Mouse (Mus musculus): Measurements from ENCODE around the gene Irf2bp2. TPM values are rescaled to one million over a fixed set of nuclear protein-coding genes. Genes with fewer than 3 reads are reported as not detected.

The Irf2bp2 gene
- polyA plus RNA-seq (2016; fragmentation: Nextera tagmentation; extraction: Ambion mirVana): 3.0 and 3.4 TPM in 2 replicates

DNA sequence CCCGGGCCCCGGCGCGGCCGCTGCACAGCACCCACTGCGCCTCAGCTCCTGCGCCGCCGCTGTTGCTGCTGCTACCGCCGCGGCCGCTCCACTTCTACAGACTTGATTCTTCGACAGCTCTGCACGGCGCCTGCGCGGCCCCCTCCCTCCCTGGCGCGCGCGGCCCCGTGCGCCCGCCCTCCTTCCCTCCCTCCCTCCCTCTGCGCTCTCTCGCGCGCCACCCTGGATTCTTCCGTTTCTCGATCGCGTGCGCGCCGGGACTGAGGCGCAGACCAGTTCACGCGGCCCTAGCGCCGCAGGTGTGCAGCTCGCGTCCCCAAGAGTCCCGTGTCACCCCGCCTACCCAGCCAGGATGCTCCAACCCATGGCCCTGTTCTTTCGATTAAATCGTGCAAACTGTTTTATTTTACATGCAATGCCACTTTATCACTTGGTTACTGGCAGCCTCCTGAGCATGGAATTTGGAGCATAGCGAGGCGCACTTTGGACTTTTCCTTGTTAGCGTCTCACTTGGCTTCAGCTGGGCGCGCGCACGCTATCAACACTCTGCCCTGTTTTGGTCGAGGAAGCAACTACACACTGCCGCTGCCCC is at the start of gene Irf2bp2:
TSS of gene Irf2bp2 (minus strand) at position 98 of the 592 bp plus-strand sequence.
- Histone ChIP-seq H3K27me3 (ENCODE audit: poor library complexity, severe bottlenecking) (peaks cover 13% of the 10 kb centered on the region; the same call in 1 of the 2 replicates), H3K4me1 (peaks cover 89% of the 10 kb centered on the region), H3K4me3 (peak within 1 kb of the TSS; percentile 99), H3K27ac (peak within 1 kb of the TSS; percentile 98), H3K9me3 (no peaks in the 10 kb centered on the region), H3K36me3 (replicated peaks) (peaks cover 18% of the 10 kb centered on the region)
- WGBS: under 1% methylated on average over 56 of the region's 56 CpGs
- peak; percentile 88 for DNase-seq (ENCODE audit: extremely low spot score, low spot score)

DNA sequence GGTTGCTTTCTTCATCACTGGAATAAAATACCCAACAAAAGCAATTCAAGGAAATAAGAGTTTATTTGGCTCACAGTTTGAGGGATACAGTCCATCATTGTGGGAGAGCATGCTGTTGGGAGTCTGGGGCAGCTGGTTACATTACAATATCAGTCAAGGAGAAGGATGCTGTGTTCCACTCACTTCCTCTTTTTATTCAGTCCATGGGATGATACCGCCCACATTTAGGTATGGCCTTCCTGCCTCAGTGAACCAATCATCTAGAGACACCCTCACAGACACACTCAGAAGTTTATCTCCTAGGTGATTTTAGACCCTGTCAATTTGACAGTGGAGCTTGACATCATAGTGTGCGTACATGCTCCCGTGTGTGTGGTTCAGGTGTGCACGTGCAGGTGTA is 48.9 kb upstream of the Irf2bp2 start:
- 97% methylated on average over 4 of the region's 4 CpGs for WGBS
- Histone ChIP-seq H3K4me1 (peaks cover 18% of the 10 kb centered on the region; the same call in 1 of the 2 replicates), H3K27ac (no peak overlapping the region), H3K9me3 (no peaks in the 10 kb centered on the region), H3K27me3 (ENCODE audit: poor library complexity, severe bottlenecking) (no peaks in the 10 kb centered on the region), H3K36me3 (replicated peaks) (no peaks in the 10 kb centered on the region), H3K4me3 (no peak overlapping the region)
- no peak for DNase-seq (ENCODE audit: extremely low spot score, low spot score)

DNA sequence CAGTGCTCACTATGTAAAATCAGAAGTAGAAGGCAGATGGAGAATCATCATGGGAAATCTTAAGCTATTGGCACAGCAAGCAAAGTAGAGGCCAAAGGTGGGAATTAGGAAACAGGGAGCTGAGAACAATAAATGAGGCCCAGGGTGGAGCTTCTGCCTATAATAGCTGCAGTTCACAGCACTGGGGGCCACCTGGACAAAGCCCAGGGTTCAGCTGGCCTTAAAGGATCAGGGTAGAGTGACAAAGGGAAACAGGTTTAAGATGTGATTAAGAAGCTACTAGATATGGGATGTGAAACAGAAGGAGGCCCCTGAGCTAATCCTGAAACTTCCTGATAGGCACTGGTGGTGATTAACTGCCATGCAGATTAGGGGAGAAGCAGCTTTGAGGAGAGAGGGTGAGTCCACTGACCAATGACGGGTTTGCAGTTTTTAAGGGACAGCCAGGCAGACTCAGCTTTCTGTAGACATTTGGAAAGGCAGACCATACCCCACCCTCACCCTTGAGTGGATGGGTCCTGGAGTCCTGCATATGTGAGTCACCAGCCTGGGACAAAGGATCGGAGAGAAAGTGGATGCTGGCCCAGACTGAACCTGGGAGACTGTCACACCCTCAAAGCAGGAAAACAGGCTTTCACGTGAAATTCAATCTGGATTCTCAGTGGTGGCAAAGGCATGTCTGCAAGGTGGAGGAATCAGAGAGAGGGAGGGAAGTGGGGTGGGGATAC is 47.9 kb upstream of the Irf2bp2 start:
- H3K4me1 ChIP-seq: peaks cover 11% of the 10 kb centered on the region; the same call in 1 of the 2 replicates
- no peak for DNase-seq (ENCODE audit: extremely low spot score, low spot score)
- H3K27me3 ChIP-seq (ENCODE audit: poor library complexity, severe bottlenecking): no peaks in the 10 kb centered on the region
- H3K27ac ChIP-seq: no peak overlapping the region
- H3K4me3 ChIP-seq: no peak overlapping the region
- H3K36me3 ChIP-seq (replicated peaks): no peaks in the 10 kb centered on the region
- H3K9me3 ChIP-seq: no peaks in the 10 kb centered on the region
- WGBS: 65% methylated on average over 3 of the region's 3 CpGs

DNA sequence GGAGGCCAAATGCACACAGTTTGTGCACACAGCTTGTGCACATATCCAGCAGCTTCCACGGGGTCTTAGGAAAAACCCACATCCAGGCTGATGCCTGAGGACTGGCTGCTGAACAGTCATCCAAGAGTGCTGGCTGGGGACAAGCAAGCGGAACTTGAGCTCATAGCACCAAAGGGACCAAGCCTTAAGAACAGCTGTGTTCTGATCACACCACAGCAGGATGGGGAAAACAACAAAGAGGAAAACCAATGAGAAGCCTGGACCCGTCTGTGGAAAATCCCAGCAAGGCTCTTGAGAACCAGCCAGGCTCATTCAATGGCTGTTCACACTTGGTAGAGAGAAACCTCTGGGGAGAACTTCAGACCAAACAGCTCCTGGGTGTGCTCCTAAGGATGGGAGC is 45.4 kb upstream of the Irf2bp2 start:
- Histone ChIP-seq H3K9me3 (no peaks in the 10 kb centered on the region), H3K4me1 (peaks cover 5% of the 10 kb centered on the region; the same call in 1 of the 2 replicates), H3K4me3 (no peak overlapping the region), H3K27ac (no peak overlapping the region), H3K27me3 (ENCODE audit: poor library complexity, severe bottlenecking) (no peaks in the 10 kb centered on the region), H3K36me3 (replicated peaks) (no peaks in the 10 kb centered on the region)
- 89% methylated on average over 3 of the region's 3 CpGs for WGBS
- no peak for DNase-seq (ENCODE audit: extremely low spot score, low spot score)

DNA sequence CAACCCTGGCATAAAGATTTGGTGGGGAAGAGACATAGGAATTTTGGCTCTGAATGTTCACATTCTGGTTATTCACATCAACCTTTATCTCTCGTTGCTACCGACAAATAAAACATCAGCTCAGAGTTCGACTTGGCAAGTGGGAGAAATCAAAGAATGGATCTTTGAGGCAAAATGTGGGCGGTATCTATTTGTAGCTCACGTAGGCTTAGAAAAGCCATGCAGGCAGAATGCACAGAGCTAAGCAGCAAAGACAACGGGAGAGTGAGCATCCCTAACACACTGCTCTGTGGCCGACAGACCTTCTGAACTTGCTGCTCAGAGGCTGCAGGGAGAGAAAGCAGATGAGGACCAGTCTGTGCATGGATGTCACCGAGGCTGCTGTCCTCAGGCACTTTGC is 44.2 kb upstream of the Irf2bp2 start:
- WGBS: 85% methylated on average over 8 of the region's 8 CpGs
- Histone ChIP-seq H3K36me3 (replicated peaks) (no peaks in the 10 kb centered on the region), H3K4me1 (peaks cover 5% of the 10 kb centered on the region; the same call in 1 of the 2 replicates), H3K9me3 (no peaks in the 10 kb centered on the region), H3K27me3 (ENCODE audit: poor library complexity, severe bottlenecking) (no peaks in the 10 kb centered on the region), H3K4me3 (no peak overlapping the region), H3K27ac (no peak overlapping the region)
- no peak for DNase-seq (ENCODE audit: extremely low spot score, low spot score)

DNA sequence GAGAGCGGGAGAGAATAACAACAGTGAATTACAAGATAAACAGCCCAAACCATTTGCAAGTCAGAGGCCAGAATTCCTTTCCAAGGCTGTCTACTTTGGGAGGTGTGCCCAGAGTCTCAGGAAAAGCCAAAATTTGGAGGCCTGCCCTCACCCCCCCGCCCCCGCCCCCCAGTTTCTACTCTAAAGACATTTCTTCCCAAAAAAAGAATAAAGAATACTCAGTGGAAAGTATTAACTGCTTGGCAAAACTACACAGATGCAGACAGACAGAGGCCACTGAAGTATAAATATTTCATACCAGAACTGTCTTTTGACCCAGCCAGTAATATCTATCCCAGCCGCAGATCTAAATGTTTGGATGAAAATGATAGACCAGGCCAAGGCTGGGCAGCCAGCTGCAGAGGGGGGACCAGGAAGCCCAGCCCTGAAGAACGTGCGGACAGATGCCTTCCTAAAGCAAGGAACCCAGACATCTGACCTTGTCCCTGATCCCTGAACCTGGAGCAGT is 40.8 kb upstream of the Irf2bp2 start:
- no peaks in the 10 kb centered on the region for H3K27me3 ChIP-seq (ENCODE audit: poor library complexity, severe bottlenecking)
- H3K4me1 ChIP-seq: no peaks in the 10 kb centered on the region
- H3K4me3 ChIP-seq: no peak overlapping the region
- no peak for DNase-seq (ENCODE audit: extremely low spot score, low spot score)
- H3K36me3 ChIP-seq (replicated peaks): no peaks in the 10 kb centered on the region
- no peak overlapping the region for H3K27ac ChIP-seq
- 84% methylated on average over 6 of the region's 6 CpGs for WGBS
- H3K9me3 ChIP-seq: peaks cover 20% of the 10 kb centered on the region

DNA sequence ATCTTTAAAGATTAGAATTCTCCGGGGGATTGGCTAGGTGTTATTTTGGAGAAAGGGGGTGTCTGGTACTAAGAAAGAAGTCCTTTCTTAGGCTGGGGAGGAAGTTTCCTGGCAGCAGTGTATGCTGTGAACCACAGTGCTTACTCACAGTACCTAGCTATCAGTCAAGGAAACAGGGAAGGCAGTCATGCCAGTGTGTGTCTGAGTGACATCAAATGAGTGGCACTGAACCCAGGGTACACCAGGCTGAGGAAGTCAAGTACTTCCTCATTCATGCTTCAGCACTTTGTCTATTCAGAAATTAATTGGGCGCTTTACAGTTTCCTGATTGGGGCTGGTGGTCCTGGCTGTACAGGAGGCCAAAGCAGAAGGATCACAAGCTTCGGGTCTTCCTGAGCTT is 34.8 kb upstream of the Irf2bp2 start:
- Histone ChIP-seq H3K4me1 (no peaks in the 10 kb centered on the region), H3K27me3 (ENCODE audit: poor library complexity, severe bottlenecking) (no peaks in the 10 kb centered on the region), H3K36me3 (replicated peaks) (no peaks in the 10 kb centered on the region), H3K9me3 (peaks cover 24% of the 10 kb centered on the region), H3K27ac (no peak overlapping the region), H3K4me3 (no peak overlapping the region)
- WGBS: 93% methylated on average over 3 of the region's 3 CpGs
- no peak for DNase-seq (ENCODE audit: extremely low spot score, low spot score)

DNA sequence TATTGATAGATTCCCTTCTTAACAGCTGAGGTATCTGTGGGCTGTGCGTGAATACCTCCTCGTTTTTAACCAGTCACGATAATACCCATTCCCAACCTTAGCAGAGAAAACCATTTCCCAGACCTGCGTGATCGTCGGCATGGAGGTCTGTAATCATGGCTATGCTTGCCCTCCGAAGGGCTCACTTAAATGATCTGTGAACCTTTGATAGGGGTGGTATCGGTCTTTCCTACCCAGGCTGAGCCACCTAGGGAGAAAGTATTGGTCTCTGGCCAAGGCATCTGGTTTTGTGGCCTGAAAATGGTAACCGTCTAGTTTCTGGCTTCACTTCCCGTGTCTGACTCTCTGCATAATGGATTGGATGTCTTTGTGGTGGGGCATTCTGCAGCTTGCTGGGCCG is 32.6 kb upstream of the Irf2bp2 start:
- 95% methylated on average over 11 of the region's 11 CpGs for WGBS
- Histone ChIP-seq H3K9me3 (peaks cover 20% of the 10 kb centered on the region), H3K27ac (no peak overlapping the region), H3K36me3 (replicated peaks) (no peaks in the 10 kb centered on the region), H3K4me3 (no peak overlapping the region), H3K4me1 (no peaks in the 10 kb centered on the region), H3K27me3 (ENCODE audit: poor library complexity, severe bottlenecking) (no peaks in the 10 kb centered on the region)
- DNase-seq (ENCODE audit: extremely low spot score, low spot score): no peak

DNA sequence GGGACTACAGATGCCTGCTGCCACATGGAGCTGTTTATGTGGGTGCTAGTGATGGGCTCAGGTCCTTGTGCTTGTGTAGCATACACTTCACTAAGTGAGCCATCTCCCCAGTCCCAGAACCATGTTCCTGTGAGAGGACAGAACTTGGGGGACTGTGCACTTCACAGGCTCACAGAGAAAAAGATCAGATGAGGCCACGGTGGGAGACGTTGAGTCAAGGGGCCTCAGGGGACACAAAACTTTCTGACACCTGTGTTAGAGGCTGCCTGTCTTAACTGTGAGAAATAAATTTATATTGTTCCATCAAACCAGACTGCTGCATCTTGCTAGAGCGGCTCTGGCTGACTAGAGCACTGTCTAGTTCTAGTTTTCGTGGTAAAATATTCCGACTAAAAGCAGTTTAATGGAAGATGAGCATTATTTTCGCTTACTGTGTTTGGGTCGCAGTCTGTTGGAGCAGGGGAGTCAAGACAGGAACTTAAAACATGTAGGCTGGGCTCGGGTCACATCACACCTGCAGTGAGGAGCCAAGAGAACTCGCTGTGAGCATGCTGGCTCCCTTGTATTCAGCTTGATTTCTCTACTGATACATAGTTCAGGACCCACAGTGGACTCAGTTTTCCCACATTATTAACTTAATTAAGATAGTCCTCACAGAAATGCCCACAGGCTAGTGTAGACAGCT is 28.5 kb upstream of the Irf2bp2 start:
- H3K4me1 ChIP-seq: no peaks in the 10 kb centered on the region
- H3K4me3 ChIP-seq: no peak overlapping the region
- H3K9me3 ChIP-seq: no peaks in the 10 kb centered on the region
- WGBS: 93% methylated on average over 9 of the region's 9 CpGs
- H3K27me3 ChIP-seq (ENCODE audit: poor library complexity, severe bottlenecking): no peaks in the 10 kb centered on the region
- no peaks in the 10 kb centered on the region for H3K36me3 ChIP-seq (replicated peaks)
- DNase-seq (ENCODE audit: extremely low spot score, low spot score): no peak
- no peak overlapping the region for H3K27ac ChIP-seq

DNA sequence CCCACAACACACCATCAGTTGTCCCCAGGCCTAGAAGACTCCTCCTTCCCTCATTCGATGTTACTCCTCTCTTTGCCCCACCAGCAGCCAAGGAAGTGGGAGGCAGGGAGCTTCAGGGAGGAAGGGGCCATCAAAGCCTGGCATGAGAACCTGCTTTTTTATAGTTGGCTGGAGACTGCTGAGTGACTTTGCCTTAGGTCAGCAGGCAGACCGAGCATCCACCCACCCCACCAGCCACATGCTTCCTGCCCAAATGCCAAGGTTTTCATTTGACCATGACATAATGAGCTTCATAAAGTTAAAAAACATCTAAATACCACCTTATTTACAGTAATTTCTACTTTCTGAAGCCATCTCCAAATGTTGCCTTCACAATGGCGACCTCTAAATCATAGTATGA is 26.9 kb upstream of the Irf2bp2 start:
- H3K9me3 ChIP-seq: no peaks in the 10 kb centered on the region; the same call in 1 of the 2 replicates
- peaks cover 5% of the 10 kb centered on the region; the same call in 1 of the 2 replicates for H3K4me1 ChIP-seq
- 88% methylated on average over 3 of the region's 3 CpGs for WGBS
- no peak for DNase-seq (ENCODE audit: extremely low spot score, low spot score)
- H3K36me3 ChIP-seq (replicated peaks): no peaks in the 10 kb centered on the region
- no peaks in the 10 kb centered on the region for H3K27me3 ChIP-seq (ENCODE audit: poor library complexity, severe bottlenecking)
- H3K4me3 ChIP-seq: no peak overlapping the region
- H3K27ac ChIP-seq: no peak overlapping the region

DNA sequence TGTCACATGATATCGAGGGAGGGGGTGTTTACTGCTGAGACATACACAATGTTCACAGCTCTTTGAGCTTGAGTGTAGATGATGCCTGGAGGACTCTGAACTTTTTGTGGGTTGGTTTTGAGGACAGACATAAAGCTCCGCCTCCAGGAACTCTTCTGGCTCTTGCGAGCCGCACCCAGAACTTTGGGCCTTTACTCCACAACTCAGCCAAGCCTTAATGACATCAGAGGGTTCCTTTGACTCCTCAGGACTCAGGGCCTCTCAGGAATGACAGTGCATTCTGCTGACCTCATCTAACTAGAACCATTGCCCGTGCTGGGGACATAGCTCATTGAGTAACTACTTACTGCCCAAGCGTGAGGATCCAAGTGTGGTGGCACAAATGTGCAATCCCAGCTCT is 25.7 kb upstream of the Irf2bp2 start:
- peaks cover 9% of the 10 kb centered on the region; the same call in 1 of the 2 replicates for H3K4me1 ChIP-seq
- no peak overlapping the region for H3K27ac ChIP-seq
- DNase-seq (ENCODE audit: extremely low spot score, low spot score): no peak
- H3K27me3 ChIP-seq (ENCODE audit: poor library complexity, severe bottlenecking): no peaks in the 10 kb centered on the region
- H3K4me3 ChIP-seq: no peak overlapping the region
- 94% methylated on average over 6 of the region's 6 CpGs for WGBS
- H3K9me3 ChIP-seq: no peaks in the 10 kb centered on the region; the same call in 1 of the 2 replicates
- no peaks in the 10 kb centered on the region for H3K36me3 ChIP-seq (replicated peaks)

DNA sequence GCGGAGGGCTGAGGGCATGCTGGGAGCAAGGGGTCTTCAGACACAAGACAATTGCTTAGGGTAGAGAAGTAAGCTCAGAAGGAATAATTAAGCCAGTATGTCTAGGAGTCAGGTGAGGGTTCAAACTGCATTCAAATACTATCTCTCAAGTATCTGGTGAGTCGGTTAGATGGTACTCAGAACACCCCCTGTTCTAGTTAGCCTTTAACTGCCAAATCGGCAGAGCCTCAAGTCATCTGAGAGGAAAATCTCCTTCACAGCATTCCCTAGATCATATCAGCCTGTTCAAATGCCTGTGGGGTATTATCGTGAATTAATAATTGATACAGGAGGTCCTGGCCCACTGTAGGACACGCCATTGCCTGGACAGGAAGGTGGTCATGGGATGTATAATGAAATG is 23.9 kb upstream of the Irf2bp2 start:
- 92% methylated on average over 5 of the region's 5 CpGs for WGBS
- DNase-seq (ENCODE audit: extremely low spot score, low spot score): no peak
- H3K4me1 ChIP-seq: peaks cover 9% of the 10 kb centered on the region; the same call in 1 of the 2 replicates
- no peaks in the 10 kb centered on the region for H3K36me3 ChIP-seq (replicated peaks)
- no peak overlapping the region for H3K4me3 ChIP-seq
- peaks cover 8% of the 10 kb centered on the region; the same call in 1 of the 2 replicates for H3K27me3 ChIP-seq (ENCODE audit: poor library complexity, severe bottlenecking)
- H3K9me3 ChIP-seq: no peaks in the 10 kb centered on the region; the same call in 1 of the 2 replicates
- no peak overlapping the region for H3K27ac ChIP-seq

Data from forebrain, embryonic 10.5 days (tissue).